Mouse (Mus musculus) mature B cell (primary cell): Measurements from ENCODE around the gene Cav3.

ENCODE experiments used
- in situ Hi-C: fragments of 300-500 bp; cut with MboI; formaldehyde crosslinking; loops from 2 replicates; pipeline ENCODE4 v1.14.3; 2019

Gene Cav3

DNA sequence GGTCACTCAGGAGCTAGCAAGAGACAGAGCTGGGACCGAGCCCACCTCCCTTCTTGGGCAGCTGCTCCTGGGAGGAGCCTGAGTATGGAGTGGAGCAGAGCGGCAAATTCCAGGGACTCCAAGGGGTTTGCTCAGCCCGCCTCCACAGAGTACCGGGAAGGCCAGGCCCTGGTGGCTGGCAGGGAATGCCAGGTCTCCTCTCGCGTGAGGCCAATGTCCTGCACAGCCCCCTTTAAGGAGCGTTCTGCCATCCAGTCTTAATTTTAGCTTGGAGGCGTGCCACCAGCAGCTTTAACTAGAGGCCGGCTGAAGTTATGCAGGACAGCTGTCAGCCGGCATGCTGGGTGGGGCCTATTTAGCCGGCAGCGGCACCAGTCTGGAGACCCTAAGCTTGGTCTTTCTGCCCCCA is at the start of gene Cav3:
Gene Cav3, plus strand, starts transcription at position 165 of the 409 bp plus-strand sequence.
- in situ Hi-C loops = no loop called here

GRCm38 (mm10) chr6:112419333-112419732 is 40.0 kb upstream of the Cav3 start:
- in situ Hi-C loops = no loop called here

DNA sequence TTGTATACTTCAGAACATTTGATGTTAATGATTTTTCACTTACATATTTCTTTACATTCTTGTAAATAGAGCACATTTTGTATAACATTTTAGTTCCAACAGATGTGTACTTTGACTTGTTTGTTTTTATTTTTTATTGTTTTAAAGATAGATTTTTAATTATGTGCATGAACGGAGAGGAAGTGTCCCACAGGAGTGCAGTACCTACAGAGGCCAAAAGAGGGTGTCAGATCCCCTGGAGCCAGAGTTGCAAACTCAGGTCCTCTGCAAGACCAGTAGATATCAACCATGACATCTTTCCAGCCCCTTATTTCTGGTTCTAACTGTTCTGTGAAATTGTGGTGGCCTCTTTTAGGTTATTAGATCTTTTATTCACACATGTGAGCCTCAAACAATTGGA is 38.4 kb upstream of the Cav3 start:
- in situ Hi-C loops = no loop called here

GRCm38 (mm10) chr6:112423746-112424501 is 35.4 kb upstream of the Cav3 start:
- in situ Hi-C loops = no loop called here

DNA sequence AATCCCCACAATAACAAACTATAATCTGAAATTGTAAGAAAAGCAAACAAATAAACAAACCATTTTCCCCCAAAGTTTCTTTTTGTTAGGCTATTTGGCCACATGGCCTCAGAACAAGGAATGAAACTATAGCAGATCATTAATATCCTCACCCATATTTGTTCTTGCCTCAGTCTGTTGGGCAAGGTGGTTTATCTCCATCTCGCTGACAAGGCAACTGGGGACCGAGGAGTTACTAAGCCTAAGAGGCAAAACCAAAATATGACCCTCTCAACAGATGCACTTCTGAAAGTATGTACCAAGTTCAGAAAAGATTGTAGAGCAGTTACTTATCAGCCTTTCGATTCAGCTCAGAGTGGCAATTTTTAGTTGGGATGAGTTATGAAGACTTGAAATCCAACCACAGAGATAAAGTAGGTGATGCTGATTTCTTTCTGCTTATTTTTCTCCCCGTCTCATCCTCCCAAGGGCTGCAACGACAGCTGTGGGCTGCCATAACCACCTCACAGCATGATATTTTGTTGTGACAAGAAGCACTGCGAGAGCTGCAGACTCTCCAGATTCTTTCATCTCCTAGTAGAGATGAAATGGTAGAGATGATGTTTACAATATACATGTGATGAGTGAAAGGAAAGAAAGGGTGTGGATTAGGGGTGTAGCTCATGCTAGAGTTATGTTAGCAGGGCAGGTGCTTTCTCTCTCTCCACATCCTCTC is 33.1 kb upstream of the Cav3 start:
- in situ Hi-C loops = no loop called here

DNA sequence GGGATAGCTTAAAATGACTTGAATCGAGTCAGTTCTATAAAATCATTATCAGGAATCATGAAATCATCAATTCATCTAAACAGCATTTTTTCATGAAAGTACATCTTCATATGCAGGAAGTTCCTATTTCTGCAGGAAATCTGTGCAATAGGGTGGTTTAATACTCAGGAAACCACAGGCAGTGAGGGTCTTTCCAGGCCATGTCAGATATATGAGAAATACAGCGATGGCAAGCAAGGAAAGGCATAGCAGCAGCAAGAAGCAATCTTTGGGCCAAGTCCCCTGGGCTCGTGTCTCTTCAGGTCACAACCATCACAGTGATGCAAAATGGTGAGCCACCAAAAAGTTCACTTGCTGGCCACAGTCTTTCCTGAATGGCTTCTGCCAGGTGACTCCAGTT is 13.6 kb upstream of the Cav3 start:
- in situ Hi-C loops = no loop called here

- in situ Hi-C loops = no loop called here
These were observed 2.2 kb downstream of the Cav3 start for GRCm38 (mm10) chr6:112461459-112461858.

DNA sequence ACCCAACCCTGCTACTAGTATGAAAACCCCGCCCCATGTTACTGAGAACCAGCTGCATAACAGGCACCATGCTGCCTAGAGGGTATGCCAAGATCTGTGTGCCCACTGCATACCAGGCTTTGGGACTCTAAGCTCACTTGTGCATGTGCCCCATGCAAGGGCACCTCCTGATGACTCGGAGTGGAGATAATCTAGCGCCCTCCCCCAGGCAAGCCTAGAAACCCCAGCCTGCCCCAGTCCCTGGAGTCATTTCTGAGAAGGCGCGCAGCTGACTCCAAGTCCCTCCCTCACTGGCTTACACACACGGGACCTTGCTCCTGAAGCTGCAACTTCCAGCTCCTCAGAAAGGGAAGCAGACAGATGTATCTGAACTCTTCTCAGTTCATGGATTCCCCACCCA is 4.0 kb downstream of the Cav3 start:
- in situ Hi-C loops = no loop called here

DNA sequence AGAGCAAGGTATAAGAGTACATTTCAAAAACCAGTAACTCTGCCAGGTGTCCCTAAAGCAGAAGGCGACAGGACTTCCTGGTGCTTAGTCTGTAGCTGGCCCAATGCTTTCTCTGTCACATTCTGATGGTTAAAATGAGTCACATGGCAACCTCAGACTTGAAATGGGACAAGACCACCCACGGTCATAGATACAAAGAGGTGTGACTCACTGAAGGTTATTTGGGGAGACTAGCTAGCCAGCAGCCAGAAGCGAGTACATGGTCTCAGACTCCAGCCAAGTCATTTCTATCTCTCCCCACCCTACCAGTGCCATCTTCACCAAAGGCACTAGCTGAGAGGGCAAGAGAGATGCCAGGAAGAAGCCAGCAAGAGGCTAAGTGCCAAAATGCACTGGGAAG is 6.1 kb downstream of the Cav3 start:
- in situ Hi-C loops = no loop called here

- in situ Hi-C loops = no loop called here
These were observed 6.7 kb downstream of the Cav3 start for GRCm38 (mm10) chr6:112466001-112466400.

DNA sequence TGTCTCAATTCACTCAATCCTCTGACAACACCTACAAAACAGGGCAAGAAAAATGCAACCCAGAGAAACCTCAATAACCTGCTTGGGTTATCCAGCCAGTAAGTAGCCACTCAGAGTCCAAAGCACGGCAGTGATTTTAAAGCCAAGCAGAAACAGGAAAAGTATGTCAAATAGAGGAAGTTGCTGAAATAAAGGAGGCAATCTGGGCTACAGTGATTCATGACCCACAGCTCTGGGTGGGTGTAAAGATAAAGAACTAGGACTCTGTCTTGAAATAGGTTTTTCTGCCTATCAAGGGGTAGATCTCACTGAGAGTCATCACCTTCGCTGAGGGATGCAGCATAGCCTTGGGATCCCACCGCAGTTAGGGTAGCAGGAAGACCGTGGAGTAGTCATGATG is 12.3 kb downstream of the Cav3 start:
- in situ Hi-C loops = no loop called here

DNA sequence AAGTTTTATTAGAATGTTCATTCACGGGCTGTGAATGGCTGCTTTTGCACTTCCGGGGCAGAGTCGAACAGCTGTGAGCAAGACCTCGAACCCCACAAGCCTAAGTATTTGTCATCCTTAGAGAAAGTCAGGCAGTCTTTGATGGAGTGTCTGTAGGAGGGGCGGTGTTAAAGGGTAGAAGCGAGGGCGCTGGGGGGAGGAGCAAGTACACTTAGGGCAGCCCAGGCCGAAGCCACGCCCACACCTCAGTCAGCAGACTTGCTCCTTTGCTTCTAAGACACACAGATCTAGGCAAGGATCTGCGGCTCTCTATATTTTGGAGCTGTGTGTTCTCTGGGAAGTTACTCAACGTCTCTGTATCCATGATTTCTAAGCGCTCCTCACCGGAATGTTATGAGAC is 20.6 kb downstream of the Cav3 start:
- in situ Hi-C loops = no loop called here

DNA sequence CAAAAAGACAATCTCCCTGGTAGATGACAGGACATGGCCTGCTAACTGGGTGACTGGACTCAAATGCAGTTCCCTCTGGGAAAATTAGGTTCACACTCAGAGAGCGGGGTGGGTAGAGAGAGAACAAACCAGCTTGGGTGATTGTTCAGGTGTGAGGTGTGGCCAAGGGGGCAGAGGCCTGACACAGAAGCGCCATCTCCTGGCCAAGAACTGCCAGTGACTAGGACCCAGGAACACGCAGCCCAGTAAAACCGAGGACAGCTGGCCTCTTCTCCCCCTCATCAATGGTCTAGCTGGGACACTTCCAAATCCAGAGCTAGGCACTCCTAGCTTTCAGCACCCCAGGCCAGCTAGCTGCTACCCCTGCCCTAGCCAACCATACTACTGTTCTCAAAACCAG is 25.0 kb downstream of the Cav3 start:
- in situ Hi-C loops = no loop called here

- in situ Hi-C loops = no loop called here
These were observed 28.7 kb downstream of the Cav3 start for GRCm38 (mm10) chr6:112487993-112488392.

DNA sequence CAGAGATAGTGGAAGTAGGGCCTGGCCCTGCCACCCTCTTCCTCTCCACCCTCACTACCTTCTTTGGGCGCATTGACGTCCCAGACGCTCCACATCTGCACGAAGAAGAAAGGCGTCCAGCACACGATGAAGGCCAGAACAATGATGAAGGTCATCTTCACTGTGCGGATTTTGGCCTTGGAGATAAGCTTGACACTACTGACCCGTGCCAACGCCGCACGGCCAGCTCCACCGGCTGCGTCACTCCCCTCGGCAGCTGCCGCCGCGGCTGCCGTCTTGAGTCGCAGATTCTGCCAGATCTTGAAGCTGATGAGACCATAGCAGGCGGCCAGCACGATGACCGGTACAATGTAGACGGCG is 29.5 kb downstream of the Cav3 start:
- in situ Hi-C loops = no loop called here

DNA sequence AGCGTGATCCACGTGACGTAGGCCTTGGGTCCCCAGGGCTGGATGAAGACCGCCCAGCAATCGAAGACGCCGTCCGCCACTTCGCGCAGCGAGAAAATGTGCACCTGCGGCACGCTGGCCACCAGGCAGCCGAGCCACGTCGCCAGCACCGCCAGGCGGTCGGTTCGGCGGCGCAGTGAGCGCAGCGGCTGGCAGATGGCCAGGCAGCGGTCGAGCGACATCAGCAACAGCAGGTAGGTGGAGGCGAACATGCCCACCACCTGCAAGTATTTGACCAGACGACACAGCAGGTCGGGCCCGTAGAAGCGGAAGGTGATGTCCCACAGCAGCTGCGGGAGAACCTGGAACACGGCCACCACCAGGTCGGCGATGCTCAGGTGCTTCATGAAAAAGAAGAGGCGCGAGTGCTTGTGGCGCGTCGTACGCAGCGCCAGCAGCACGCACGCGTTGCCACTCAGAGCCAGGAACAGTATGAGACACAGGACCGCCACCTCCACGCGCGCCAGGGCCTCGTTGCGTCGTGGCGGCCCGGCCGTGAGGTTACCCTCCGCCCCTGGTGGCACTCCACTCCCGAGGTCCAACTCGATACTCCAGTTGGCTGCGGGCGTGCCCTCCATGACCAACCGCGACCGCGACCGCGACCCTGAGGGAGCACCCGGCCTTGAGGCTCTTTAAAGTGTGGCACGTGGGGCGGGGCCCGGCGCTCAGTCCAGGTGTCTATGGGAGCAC is 30.0 kb downstream of the Cav3 start:
- in situ Hi-C loops = no loop called here

DNA sequence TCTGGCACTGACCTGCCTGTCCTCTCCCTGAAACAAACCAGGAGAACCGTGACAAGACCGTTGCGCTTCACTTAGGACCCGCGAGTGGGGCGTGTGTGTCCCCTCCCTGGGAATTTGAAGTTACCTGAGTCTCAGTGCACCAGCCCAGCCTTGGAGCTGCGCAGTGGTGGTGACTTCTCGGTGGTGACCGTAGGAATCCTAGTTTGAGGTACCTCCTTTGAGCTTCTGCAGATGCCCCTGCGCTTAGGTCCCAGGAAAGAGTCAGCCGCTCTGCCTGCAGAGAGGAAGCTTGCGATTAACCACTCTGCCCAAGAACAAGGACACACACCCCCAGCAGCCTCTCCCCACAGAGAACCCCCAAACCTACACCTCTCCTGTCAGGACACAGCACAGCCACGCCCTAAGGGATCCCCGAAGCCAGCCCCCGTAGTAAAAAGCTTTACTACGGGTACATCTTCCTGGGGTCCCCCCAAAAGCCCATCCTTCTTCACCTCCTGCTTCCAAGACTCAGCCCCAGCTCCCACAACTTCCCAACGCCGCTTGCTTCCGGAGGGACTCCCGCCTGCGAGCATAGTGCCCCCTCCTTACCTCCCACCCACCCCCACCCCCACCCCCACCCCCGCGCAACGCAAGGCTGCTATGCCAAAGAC is 30.7 kb downstream of the Cav3 start, which contains the start of gene Oxtr:
Gene Oxtr, minus strand, starts transcription at position 34 of the 650 bp plus-strand sequence.
- in situ Hi-C loops = no loop called here

- in situ Hi-C loops = no loop called here
These were observed 31.4 kb downstream of the Cav3 start for GRCm38 (mm10) chr6:112490625-112491242.

GRCm38 (mm10) chr6:112491521-112491920 is 32.2 kb downstream of the Cav3 start:
- in situ Hi-C loops = no loop called here

- in situ Hi-C loops = no loop called here
These were observed 33.4 kb downstream of the Cav3 start for GRCm38 (mm10) chr6:112492656-112493055.

GRCm38 (mm10) chr6:112493371-112493770 is 34.1 kb downstream of the Cav3 start:
- in situ Hi-C loops = no loop called here

DNA sequence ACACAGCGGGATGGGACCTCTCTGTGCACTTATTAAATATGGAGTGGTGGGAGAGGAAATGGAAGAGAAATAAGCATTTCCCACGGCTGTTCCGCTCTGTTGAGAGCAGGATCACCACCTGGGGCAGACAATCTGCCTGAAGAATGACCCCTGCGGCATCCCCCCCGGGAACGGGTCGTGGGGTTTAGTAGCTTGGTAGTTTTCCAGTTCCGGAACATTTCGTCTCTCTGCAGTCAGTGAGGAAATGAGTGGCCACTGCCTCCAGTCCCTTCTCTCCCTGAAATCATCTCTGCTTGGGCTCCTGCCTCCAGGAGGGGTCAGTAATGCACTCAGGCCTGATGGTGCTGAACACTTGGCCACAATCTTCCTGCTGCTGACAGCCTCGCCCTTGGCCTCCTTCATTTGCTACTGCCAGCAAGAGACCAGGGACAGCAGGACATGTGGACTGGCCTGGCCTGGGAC is 35.3 kb downstream of the Cav3 start:
- in situ Hi-C loops = no loop called here
